Mouse (Mus musculus): ENCODE measurements around the gene Acadm.
A peak's percentile ranks its signal among the peaks of the same experiment; 100 is the strongest.

Gene Acadm

GRCm38 (mm10) chr3:153941613-153942012 is 2.8 kb downstream of the Acadm start:
- DNase-seq (ENCODE audit: low read depth, low spot score) = no peak

- DNase-seq (ENCODE audit: low read depth, low spot score) = no peak
Observed at GRCm38 (mm10) chr3:153940486-153940885, 3.9 kb downstream of the Acadm start.

- DNase-seq (ENCODE audit: low read depth, low spot score) = no peak
Observed at GRCm38 (mm10) chr3:153940021-153940420, 4.4 kb downstream of the Acadm start.

- DNase-seq (ENCODE audit: low read depth, low spot score) = no peak
Observed at GRCm38 (mm10) chr3:153937116-153937810, 7.2 kb downstream of the Acadm start.

- no peak for DNase-seq (ENCODE audit: low read depth, low spot score)
Observed at GRCm38 (mm10) chr3:153935878-153936277, 8.6 kb downstream of the Acadm start.

GRCm38 (mm10) chr3:153932461-153932860 is 12.0 kb downstream of the Acadm start:
- no peak for DNase-seq (ENCODE audit: low read depth, low spot score)

- DNase-seq (ENCODE audit: low read depth, low spot score) = peak; percentile 55
Observed at GRCm38 (mm10) chr3:153929526-153929925, 14.9 kb downstream of the Acadm start.

GRCm38 (mm10) chr3:153926333-153926732 is 18.1 kb downstream of the Acadm start:
- no peak for DNase-seq (ENCODE audit: low read depth, low spot score)

- DNase-seq (ENCODE audit: low read depth, low spot score) = no peak
Observed at GRCm38 (mm10) chr3:153921147-153921910, 23.1 kb downstream of the Acadm start.

- DNase-seq (ENCODE audit: low read depth, low spot score) = no peak
Observed at GRCm38 (mm10) chr3:153917200-153917599, 27.2 kb downstream of the Acadm start.

- no peak for DNase-seq (ENCODE audit: low read depth, low spot score)
Observed at GRCm38 (mm10) chr3:153913510-153914243, 30.8 kb downstream of the Acadm start.

- DNase-seq (ENCODE audit: low read depth, low spot score) = peak; percentile 96
Observed at GRCm38 (mm10) chr3:153912546-153913509, 31.6 kb downstream of the Acadm start, which contains the start of gene Rabggtb. Gene Rabggtb (minus strand): TSS chr3:153913009.

- DNase-seq (ENCODE audit: low read depth, low spot score) = no peak
Observed at GRCm38 (mm10) chr3:153911882-153912440, 32.5 kb downstream of the Acadm start.

- peak; percentile 38 for DNase-seq (ENCODE audit: low read depth, low spot score)
Observed at GRCm38 (mm10) chr3:153911197-153911881, 33.1 kb downstream of the Acadm start.

- DNase-seq (ENCODE audit: low read depth, low spot score) = no peak
Observed at GRCm38 (mm10) chr3:153910489-153910888, 33.9 kb downstream of the Acadm start.

- DNase-seq (ENCODE audit: low read depth, low spot score) = no peak
Observed at GRCm38 (mm10) chr3:153908919-153909318, 35.5 kb downstream of the Acadm start.

GRCm38 (mm10) chr3:153906136-153906871 is 38.1 kb downstream of the Acadm start, which contains the start of gene Msh4:
Gene Msh4 (minus strand): TSS chr3:153906138.
- no peak for DNase-seq (ENCODE audit: low read depth, low spot score)

- DNase-seq (ENCODE audit: low read depth, low spot score) = no peak
Observed at GRCm38 (mm10) chr3:153905251-153906135, 38.9 kb downstream of the Acadm start.
